Mouse (Mus musculus): Measurements from ENCODE around the gene Kcnab2.

Gene Kcnab2

GRCm38 (mm10) chr4:152477466-152478223 is at the start of gene Kcnab2:
TSS of gene Kcnab2 (minus strand) at chr4:152477871.
- peak; percentile 99 for DNase-seq (ENCODE audit: low read depth)

GRCm38 (mm10) chr4:152520083-152520482 is 42.4 kb upstream of the Kcnab2 start:
- DNase-seq (ENCODE audit: low read depth) = peak; percentile 66

- no peak for DNase-seq (ENCODE audit: low read depth)
These were observed 41.4 kb upstream of the Kcnab2 start for GRCm38 (mm10) chr4:152519106-152519505.

GRCm38 (mm10) chr4:152514884-152515283 is 37.2 kb upstream of the Kcnab2 start:
- DNase-seq (ENCODE audit: low read depth) = no peak

GRCm38 (mm10) chr4:152512221-152512925 is 34.7 kb upstream of the Kcnab2 start:
- no peak for DNase-seq (ENCODE audit: low read depth)

- no peak for DNase-seq (ENCODE audit: low read depth)
These were observed 16.7 kb upstream of the Kcnab2 start for GRCm38 (mm10) chr4:152494360-152494879.

- DNase-seq (ENCODE audit: low read depth) = peak; percentile 91
These were observed 13.7 kb upstream of the Kcnab2 start for GRCm38 (mm10) chr4:152491250-152491899.

GRCm38 (mm10) chr4:152490311-152490710 is 12.6 kb upstream of the Kcnab2 start:
- DNase-seq (ENCODE audit: low read depth) = no peak

GRCm38 (mm10) chr4:152488046-152488445 is 10.4 kb upstream of the Kcnab2 start:
- no peak for DNase-seq (ENCODE audit: low read depth)

- no peak for DNase-seq (ENCODE audit: low read depth)
These were observed 2.8 kb upstream of the Kcnab2 start for GRCm38 (mm10) chr4:152480426-152480825.

GRCm38 (mm10) chr4:152478224-152478567 is 525 bp upstream of the Kcnab2 start:
- no peak for DNase-seq (ENCODE audit: low read depth)

- no peak for DNase-seq (ENCODE audit: low read depth)
These were observed 585 bp downstream of the Kcnab2 start for GRCm38 (mm10) chr4:152477106-152477465.

- DNase-seq (ENCODE audit: low read depth) = peak; percentile 40
These were observed 1.1 kb downstream of the Kcnab2 start, which contains the start of gene Nphp4 for GRCm38 (mm10) chr4:152476427-152477023. TSS of gene Nphp4 (plus strand) at chr4:152476706.

GRCm38 (mm10) chr4:152475941-152476340 is 1.7 kb downstream of the Kcnab2 start:
- DNase-seq (ENCODE audit: low read depth) = peak; percentile 14

GRCm38 (mm10) chr4:152467951-152468350 is 9.7 kb downstream of the Kcnab2 start:
- no peak for DNase-seq (ENCODE audit: low read depth)

GRCm38 (mm10) chr4:152466601-152467000 is 11.1 kb downstream of the Kcnab2 start:
- no peak for DNase-seq (ENCODE audit: low read depth)

GRCm38 (mm10) chr4:152465116-152465515 is 12.6 kb downstream of the Kcnab2 start:
- no peak for DNase-seq (ENCODE audit: low read depth)

- DNase-seq (ENCODE audit: low read depth) = no peak
These were observed 14.5 kb downstream of the Kcnab2 start for GRCm38 (mm10) chr4:152463147-152463546.

GRCm38 (mm10) chr4:152462516-152462915 is 15.2 kb downstream of the Kcnab2 start:
- DNase-seq (ENCODE audit: low read depth) = no peak

GRCm38 (mm10) chr4:152457673-152458072 is 20.0 kb downstream of the Kcnab2 start:
- no peak for DNase-seq (ENCODE audit: low read depth)

- no peak for DNase-seq (ENCODE audit: low read depth)
These were observed 21.1 kb downstream of the Kcnab2 start for GRCm38 (mm10) chr4:152456609-152457008.

- DNase-seq (ENCODE audit: low read depth) = no peak
These were observed 23.5 kb downstream of the Kcnab2 start for GRCm38 (mm10) chr4:152454153-152454552.

Measured in naive thymus-derived CD4-positive, alpha-beta T cell, adult 2 months (primary cell).